Mouse (Mus musculus) spleen, adult 12 weeks (tissue): ENCODE results near the gene Trappc1.

Experiments
- DNase-seq: peaks from one replicate; pipeline ENCODE4 v3.0.0; 2022; ENCODE audit warnings: low spot score

Gene Trappc1

GRCm38 (mm10) chr11:69331152-69331551 lies 7.4 kb downstream of the Trappc1 start:
- no peak for DNase-seq

DNA sequence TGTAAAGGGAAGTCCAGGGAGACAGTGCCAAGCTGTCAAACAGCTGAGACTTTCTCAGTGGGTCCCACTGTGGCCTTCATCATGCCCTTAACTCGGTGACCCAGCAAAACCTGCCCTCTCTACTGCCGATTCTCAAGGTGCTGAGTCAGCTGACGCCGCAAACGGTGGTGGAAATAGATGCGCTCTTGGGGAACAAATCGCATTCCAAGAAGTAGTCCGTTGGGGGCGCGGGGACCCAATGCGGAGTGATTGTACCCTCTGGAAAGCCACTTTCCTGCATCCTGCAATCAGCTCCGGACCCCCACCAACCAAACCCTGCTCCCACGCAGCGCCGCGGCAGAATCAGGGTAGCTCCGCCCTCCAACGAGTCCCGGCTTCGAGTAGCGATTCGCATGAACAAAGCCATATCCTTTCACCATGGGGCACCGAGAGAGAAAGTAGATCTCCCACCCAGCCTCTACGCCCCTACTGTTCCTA lies 8.2 kb downstream of the Trappc1 start:
- DNase-seq = no peak

GRCm38 (mm10) chr11:69332713-69333253 lies 9.0 kb downstream of the Trappc1 start:
- no peak for DNase-seq

GRCm38 (mm10) chr11:69333922-69334321 lies 10.1 kb downstream of the Trappc1 start:
- no peak for DNase-seq

GRCm38 (mm10) chr11:69334796-69335195 lies 11.0 kb downstream of the Trappc1 start:
- no peak for DNase-seq

- DNase-seq = peak; percentile 34
Observed at GRCm38 (mm10) chr11:69340161-69341131, 16.7 kb downstream of the Trappc1 start, which contains the start of gene Rnf227. TSS of gene Rnf227 (plus strand) at chr11:69340461.

- DNase-seq = no peak
Observed at GRCm38 (mm10) chr11:69346441-69346840, 22.7 kb downstream of the Trappc1 start.

GRCm38 (mm10) chr11:69356544-69356943 lies 32.8 kb downstream of the Trappc1 start:
- no peak for DNase-seq

- no peak for DNase-seq
Observed at GRCm38 (mm10) chr11:69357690-69358089, 33.9 kb downstream of the Trappc1 start.

DNA sequence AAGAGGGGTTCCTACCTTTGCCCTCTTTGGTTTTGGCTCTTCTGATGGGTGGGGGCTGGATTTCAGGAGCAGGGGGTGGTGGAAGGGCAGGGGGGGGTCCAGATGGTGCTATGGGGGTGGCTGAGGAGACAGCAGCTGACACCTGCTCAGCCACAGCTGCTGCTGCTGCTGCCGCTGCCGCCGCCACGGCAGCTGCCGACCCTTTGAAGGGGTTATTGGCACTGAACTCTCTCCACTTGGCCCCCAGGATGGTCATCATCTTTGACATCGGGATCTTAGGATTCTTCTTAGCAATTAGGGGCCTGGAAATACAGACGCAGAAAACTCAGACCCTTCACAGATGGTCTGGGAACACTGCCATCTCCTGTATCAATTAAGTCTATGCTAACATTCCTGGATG lies 38.2 kb downstream of the Trappc1 start:
- no peak for DNase-seq

GRCm38 (mm10) chr11:69362479-69362878 lies 38.7 kb downstream of the Trappc1 start:
- DNase-seq = no peak

GRCm38 (mm10) chr11:69364376-69364775 lies 40.6 kb downstream of the Trappc1 start:
- DNase-seq = no peak

GRCm38 (mm10) chr11:69364910-69365309 lies 41.1 kb downstream of the Trappc1 start:
- DNase-seq = no peak

- no peak for DNase-seq
Observed at GRCm38 (mm10) chr11:69365722-69366121, 41.9 kb downstream of the Trappc1 start.

GRCm38 (mm10) chr11:69366157-69366854 lies 42.5 kb downstream of the Trappc1 start:
- peak; percentile 68 for DNase-seq

- peak; percentile 17 for DNase-seq
Observed at GRCm38 (mm10) chr11:69366855-69367615, 43.3 kb downstream of the Trappc1 start.

GRCm38 (mm10) chr11:69367616-69368355 lies 44.0 kb downstream of the Trappc1 start:
- no peak for DNase-seq

DNA sequence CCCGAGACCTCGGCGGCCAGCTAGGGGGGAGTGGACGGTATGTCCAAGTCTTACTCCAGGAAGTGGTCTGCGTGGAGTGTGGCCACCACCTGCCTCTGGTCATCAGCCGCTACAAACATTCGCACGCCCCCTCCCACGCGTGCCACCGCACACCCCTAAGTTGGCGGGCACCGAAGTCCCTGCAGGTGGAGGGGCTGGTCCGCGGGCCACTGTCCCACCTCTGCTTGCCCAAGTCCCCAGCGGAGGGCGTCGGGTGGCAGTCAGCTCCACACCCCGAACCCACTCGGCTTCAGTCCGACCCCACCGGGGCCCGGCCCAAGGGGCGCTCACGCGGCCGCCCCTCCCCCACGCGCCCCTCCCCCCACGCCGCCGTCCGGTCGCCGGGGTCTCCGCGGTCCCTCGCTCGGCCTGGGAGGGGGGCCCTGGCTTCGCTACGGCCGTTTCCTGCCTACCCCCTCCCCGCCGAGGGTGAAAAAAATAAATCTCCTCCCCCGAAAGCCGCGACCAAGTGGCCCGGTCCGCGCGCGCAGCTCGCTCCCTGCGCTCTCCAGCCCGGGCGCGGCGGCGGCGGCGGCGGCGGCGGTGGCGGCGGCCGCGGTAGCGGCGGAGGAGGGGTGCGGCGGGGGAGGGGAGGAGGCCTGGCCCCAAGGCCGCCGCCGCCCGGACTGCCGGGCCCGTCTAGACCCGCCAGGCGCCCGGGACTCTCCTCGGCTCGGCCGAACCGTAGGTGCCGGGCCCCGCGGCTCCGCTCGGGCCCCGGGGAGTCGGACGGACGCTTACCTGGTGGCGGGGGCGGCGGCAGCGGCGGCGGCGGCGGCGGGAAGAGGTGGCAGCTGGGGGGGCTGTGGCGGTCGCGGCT lies 44.8 kb downstream of the Trappc1 start:
- DNase-seq = peak; percentile 17

- no peak for DNase-seq
Observed at GRCm38 (mm10) chr11:69369215-69369989, 45.6 kb downstream of the Trappc1 start, which contains the start of gene Chd3. TSS of gene Chd3 (minus strand) at chr11:69369406.
